Mouse (Mus musculus): Measurements from ENCODE around the gene Ldhd.

The Ldhd gene

DNA sequence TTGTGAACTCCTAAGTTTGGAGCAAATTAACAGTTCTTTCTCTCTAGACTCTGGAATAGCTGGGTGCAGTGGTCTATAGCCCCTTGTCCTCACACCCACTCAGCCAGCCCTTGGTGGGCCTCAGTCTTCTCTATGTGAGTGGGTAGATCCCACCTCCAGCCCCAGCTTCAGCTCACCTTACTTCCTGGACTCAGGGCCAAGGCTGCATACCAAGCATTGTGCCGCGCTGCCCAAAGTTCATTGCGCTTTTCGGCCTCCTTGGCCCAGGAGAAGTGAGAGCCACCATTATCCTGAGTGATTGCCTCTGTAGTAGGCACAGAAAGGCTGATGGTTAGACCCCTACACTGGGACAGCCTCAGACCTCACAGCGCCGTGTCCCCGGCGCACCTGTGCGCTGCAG lies 2.3 kb downstream of the Ldhd start:
- no peak for DNase-seq (ENCODE audit: low spot score)

DNA sequence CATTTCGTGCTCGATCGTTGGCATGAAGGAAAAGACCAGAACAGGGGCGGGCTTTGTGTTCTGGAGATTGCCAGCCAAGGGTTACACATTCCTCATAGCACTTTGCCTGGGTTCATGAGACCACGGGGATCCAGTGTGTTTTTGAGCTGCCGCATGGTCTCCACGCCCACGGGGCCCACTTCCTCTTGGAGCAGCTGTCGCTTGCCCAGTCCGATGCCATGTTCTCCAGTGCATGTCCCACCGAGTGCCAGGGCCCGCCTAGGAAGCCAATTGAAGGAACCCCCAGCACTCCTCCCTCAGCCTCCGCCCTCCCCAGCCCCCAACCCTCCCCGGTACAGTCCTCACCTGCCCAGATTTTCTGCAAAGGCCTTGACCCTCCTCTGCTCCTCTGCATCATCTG lies 3.2 kb downstream of the Ldhd start:
- no peak for DNase-seq (ENCODE audit: low spot score)

DNA sequence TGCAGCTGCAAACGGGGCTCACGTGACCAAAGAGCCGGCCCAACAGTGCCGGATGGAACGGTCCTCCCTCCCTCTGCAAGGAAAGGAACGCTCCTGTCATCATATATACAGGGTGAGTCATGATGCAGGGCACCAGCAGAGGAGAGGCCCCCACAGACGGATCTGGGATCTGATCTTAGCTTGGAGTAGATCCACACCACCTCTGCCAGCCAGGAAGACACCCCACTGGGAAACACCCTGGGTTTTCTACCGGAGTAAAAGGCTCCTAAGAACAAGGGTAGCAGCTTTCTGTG lies 3.7 kb downstream of the Ldhd start:
- DNase-seq (ENCODE audit: low spot score) = no peak

DNA sequence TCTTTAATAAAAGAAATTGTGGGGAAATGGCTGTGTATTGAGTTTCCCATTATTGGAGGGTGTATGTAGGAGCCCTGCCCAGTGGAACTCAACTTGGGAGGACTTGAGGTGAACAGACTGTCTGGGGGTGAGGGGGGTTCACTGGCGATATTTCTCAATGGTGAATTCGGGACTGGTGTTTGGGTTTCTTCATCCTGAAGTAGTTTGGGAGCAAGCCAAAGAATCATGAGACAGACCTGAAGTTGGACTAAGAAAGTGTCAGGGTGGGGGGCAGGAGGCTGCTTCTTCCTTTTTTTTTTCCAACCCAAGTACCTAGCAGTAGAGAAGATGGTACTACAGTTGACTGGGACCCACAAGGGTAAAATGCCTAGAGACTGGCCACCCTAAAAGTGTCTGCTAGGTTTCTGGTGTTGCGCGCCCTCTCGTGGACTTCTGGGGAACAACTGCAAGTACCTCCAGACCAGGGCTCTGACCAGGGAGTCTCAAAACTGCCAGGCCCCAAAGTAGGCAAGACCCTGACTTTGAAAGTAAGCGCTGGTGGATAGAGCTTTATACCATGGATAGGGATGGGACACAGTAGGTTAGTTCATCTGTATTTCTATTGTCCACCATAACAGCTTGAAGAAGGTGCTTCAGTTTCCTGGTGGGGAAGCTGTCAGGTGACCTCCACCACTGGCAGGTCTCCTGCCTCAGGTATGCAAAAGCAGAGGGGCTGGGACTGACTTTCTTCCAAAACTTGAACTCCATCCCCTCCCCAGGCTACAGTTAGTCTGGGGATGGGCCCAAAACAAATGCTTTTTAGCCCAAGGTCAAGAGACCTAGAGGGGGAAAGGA lies 4.3 kb downstream of the Ldhd start:
- DNase-seq (ENCODE audit: low spot score) = no peak

DNA sequence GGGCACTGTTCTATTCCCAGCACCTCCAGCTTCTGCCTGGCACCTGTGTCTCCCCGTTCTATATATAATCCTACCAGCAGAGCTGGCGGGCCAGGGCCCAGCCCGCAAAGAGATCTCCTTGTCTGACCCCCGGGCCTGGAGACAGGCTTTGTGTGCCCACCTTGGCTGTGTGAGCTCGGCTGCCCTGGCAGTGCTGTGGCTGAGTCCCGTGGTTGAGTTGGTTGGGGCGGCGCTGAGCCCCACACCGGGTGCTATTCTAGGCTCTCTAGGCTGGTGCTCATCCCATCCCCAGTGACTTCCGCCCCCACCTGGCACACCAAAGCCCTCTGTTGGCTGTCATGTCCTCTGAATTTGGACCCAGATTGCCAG lies 5.3 kb downstream of the Ldhd start:
- DNase-seq (ENCODE audit: low spot score) = no peak

DNA sequence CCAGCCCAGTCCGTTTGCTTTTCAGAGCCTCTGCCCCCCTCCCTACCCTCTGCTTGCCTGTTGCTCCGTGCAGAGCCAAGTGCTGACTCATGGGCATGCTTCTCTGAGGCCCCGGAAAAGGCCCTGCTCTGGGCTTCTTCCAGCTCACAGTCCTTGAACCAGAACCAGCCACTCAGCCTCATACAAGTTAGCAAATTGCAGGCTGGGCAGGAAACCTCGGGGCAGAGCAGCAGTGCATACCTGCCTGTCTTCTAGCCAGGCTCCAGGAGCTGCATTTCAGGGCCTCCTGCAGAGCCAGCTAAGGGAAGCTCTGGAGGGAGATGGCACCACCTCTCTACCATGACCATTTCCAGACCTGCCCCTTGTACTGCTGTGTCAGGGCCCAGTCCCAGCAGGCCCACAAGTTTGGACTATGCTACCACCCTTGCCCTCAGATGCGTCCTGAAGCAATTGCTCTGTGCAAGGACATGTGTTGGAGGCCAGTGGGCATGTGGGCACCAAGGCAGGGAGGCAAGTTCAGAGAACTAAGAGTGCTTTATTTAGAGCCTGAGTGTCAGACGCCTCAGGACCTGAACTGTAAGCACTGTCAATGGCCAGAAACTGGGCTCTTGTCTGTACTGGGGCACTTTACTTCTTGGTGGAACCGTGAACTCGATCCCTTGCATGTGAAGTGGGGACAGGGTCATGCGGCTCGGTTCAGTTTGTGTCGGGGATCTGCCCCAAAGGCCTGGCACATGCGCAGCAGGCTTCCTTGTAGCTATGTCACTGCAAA lies 5.9 kb downstream of the Ldhd start:
- peak; percentile 74 for DNase-seq (ENCODE audit: low spot score)

DNA sequence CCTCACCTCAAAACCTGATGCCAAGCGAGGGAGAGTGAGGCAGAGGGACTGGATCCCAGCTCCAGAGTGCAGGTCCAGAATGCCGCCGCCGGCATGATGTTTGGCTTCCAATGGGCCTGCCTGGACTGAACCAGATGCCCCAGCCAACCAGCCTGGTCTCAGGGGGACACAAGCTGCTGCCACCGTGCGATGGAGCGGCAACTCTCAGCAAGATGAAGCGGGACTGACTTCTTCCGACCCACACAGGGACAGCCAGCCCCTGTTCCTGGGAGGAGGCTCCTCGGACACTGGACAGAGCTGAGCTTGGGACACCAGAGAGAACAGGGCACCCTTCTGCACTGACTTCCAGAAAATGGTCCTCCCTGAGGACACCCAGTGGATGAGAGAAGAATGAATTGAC lies 7.6 kb downstream of the Ldhd start:
- no peak for DNase-seq (ENCODE audit: low spot score)

DNA sequence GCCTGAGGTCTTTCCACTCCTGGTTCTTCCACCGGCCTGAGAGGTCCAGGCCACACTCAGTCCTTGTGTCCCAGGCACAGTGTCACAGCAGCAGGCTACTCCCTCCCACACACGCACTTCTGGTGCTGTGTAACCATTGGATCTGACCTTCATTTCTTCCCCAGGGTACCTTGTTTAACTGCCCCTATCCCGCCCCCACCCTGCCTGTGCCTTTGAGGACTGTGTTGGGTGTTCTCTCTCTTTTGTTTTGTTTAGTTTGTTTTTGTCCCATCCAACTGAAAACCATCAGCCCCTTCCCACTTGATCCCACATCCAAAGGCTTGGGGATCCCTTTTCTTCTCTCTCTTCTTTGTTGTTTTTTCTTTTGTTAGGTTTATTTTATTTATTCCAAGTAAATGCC lies 8.1 kb downstream of the Ldhd start:
- no peak for DNase-seq (ENCODE audit: low spot score)

DNA sequence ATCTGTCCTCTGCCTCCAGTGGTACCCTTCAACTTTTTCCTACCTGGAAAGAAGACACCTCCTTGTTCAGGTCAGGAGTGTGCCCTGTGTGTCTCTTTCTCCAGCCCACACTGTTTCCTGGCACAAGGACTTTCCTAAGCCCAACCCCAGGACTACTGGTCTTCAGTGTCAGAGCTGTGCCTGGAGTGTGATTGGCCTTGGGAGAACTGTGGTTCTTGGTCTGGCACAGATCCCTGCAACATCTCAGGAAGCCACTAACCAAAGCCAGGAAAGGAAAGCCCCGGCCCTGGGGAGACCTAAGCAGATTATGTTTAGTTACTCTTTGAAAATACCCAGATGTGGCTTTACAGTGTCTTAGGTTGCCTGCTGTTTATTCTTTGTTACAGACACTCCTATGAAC lies 10.2 kb downstream of the Ldhd start:
- no peak for DNase-seq (ENCODE audit: low spot score)

DNA sequence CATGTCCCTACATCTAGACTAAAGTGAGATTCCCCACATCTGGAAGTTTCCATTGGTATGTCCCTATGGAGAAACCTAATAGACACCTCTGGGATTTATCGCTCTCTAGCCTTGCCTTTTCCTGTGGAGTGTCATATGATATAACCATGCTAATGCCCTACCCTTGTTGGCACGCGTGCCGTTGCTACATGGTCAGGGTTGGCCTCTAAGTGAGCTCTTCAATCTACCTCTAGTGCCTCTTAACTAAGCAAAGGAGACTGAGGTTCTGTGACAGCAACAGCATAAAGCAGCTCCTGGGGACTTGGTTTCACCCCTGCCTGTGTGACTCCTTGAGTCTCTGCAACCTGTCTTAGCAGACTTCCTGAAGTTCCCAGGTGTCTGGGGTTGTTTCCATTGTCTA lies 11.9 kb downstream of the Ldhd start:
- no peak for DNase-seq (ENCODE audit: low spot score)

DNA sequence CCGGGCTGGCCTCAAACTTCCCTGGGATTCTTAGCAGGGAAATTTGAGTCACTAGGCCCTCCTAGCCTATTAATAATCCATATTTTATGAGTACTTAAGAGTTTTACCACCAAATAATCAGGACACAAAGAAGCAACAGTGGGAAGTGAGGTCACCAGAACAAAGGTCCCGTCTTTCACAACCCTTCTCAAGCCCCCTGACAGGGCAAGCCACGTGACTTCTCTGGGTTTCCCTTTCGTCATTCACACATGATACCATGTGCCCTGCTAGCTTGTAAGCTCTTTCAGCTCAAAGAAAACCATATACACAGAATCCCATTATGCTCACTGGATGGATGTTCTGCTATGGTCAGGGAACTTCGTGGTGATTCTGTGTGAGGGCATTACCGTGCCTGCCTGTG lies 12.4 kb downstream of the Ldhd start:
- no peak for DNase-seq (ENCODE audit: low spot score)

DNA sequence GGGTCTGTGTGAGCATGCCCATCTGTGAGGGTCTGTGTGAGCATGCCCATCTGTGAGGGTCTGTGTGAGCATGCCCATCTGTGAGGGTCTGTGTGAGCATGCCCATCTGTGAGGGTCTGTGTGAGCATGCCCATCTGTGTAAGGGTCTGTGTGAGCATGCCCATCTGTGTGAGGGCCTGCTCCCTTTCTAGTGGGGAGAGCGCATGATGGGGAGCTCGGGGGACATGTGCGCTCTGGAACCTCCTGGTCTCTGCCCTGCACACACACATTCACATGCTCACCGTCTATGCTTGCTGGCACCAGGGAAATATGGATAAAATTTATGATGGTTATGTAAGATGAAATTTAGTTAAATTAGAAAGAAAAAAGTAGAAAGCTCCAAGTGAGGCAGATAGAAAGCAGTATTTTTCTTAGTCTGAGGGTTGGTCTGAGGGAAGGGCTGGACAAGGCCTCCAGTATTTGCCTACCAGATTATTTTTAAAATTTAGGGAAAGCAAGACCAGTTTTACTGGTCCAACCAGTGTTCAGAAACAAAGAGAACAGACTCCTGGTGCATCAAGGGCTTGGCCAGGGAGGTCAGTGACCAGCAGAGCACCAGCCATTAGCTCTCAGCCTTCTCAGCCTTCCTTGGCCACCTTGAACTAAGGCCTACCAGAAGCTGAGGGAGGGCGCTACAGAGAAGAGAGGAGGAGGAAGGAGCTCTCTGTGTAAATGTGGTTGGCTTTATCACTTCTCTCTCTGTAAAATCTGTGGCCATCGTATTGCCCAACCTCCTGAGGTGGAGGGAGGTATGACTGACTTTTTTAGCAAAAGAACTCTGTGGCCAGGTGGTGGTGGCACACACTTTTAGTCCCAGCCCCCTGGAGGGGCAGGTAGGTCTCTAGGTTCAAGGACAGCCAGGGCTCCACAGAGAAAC lies 15.1 kb downstream of the Ldhd start:
- no peak for DNase-seq (ENCODE audit: low spot score)

DNA sequence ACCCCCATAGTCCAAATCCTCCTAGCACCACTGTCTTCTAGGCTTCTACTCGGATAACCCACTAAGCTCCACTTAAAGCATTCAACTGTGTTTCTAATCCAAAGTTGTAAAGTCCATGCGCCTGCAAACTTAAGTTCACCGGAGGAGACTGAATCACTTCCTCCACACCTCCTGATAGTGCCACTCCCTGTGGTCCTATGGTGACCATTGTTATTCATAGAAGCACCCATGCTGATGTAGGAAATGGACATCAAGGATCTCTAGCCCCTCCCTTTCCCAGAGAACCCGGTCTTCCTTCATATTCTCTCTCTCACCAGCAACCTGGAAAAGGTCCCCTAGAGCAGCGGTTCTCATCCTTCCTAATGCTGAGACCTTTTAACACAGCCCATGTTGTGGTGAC lies 17.0 kb downstream of the Ldhd start:
- no peak for DNase-seq (ENCODE audit: low spot score)

DNA sequence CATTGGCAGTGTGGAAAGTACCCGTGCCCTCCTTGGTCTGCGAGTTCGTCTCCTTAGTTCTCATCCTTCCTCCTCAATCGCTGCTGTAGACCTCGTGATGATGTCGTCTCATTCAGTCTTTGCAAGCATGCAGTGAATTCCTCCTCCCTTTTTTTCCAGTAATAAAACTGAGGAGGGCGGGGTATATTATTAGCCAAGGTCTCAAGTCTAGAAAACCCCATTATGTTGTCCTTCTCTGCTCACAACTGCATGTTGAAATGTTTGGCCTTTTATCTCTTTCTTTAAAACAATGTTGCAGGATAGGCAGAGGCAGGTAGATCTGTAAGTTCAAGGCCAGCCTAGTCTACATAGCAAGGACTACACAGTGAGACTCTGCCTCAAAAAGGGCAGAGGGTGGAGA lies 22.8 kb downstream of the Ldhd start:
- no peak for DNase-seq (ENCODE audit: low spot score)

DNA sequence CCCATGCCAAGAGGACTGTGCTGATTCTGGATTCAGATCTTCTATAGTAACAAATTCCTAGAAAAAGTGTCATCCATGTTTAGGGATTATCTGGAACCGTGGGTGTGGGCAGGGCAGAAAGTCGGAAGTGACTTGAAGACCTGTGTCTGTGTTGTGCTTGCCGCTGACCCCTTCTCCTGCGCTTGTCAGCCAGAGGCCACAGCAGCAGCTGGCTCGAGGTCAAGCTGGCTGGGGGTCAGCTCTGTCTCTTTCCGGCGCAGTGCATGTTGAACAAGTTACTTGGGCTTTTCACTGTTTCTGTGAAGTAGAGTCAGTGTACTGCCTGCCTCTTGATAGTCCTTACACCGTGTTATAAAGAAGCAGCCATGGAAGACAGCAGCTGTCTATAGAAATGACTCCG lies 23.2 kb downstream of the Ldhd start:
- DNase-seq (ENCODE audit: low spot score) = no peak

DNA sequence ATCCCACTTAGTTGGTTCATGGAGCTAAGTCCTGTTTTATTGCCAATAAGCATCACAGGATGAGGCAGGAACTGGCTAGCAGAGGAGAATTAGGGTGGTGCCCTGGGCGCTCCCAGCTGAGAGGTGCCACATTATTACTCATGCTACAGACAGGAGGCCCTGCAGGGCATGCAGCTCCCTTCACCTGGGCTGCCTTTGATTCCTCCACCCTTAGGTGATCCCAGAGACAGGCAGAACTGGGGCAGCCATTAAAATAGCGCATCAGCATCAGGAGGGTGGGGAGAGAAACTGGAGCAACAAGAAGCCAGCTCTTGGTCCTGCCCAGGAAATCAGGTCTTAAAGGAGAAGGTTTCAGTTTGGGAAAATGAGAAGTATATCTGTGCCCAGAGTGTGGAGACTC lies 25.2 kb downstream of the Ldhd start:
- DNase-seq (ENCODE audit: low spot score) = no peak

DNA sequence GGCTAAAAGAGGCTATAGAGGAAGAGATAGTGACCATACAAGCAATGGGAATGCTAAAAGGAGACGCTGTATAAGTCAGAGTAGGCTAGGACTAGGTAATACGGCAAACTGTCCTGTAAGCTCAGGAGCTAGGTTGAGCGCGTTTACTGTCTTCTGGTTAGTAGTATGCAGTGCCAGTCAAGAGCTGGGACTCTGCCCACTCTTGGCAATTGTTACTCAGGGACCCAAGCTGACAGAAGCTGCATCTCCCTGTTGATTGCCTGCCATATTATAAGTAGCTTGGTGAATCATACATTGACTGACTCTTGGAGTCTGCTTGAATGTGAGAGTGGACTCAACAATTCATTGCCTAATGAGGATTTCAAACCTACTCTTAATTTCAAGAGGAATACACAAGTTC lies 28.1 kb downstream of the Ldhd start:
- DNase-seq (ENCODE audit: low spot score) = no peak

DNA sequence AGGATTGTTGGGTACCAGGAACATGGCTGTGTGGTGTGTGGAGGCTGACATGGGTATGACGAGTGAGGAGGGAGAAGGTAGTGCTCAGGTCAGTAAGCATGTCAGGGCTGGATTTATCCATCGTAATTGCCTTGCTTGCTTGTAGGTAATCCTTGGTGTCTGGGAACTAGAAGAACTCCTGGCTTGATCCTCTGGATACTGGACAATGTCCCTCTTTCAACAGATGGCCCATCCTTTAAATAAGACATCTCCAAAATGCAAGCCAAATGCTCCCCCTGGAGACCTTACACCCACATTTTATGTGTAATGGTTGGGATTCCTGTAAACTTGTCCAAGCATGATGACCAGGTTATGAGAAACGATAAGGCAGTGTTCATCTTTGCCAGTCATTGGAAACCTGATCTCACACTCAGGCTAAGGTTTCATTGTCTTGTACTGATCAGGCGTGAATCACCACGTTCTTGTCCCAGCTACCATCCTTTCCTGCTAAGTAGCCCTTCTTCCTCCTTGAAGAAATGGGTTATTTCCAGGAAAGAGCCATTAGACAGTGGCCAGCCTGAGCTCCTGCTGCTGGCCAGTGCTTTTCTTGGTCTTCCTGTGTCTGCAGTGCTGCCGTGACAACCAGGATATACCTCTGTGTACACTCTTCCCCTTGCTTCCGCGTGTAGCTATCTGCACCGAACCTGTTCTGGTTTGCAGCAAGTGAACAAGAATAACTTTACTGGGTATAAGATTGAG lies 30.3 kb downstream of the Ldhd start:
- DNase-seq (ENCODE audit: low spot score) = no peak

DNA sequence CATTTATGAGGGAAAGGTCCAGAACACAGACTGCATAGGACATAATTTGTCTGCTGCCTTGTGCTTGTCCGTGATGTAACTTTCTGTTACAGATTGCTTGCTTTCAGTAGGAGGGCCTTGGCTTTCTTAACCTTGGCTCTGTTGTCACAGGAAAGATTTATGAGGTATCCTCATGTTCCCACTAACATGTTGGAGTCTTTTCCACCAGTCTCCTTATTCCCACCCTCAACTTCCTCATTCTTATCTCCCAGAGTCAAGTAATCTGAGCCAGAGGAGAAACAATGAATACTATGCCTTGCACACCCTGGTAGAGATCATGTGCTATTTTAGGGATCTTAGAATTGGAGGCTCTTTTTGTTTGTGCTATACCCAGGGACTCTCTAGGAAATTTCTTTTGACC lies 32.9 kb downstream of the Ldhd start:
- DNase-seq (ENCODE audit: low spot score) = peak; percentile 57

DNA sequence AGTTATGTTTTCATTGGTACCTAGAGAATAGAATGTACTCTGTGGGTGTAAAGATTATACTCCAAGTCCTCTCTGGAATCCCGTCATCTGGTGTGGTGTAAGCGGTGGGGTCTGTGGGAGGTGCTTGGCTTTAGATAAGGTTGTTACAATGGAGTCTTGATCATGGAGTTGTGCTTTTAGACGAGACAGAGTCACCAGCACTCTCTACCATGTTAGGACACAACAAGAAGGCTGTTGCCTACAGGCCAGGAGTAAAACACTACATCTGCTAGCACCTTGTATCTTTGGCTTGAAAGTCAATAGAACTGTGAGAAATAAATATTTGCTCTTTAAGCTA lies 33.7 kb downstream of the Ldhd start:
- no peak for DNase-seq (ENCODE audit: low spot score)

DNA sequence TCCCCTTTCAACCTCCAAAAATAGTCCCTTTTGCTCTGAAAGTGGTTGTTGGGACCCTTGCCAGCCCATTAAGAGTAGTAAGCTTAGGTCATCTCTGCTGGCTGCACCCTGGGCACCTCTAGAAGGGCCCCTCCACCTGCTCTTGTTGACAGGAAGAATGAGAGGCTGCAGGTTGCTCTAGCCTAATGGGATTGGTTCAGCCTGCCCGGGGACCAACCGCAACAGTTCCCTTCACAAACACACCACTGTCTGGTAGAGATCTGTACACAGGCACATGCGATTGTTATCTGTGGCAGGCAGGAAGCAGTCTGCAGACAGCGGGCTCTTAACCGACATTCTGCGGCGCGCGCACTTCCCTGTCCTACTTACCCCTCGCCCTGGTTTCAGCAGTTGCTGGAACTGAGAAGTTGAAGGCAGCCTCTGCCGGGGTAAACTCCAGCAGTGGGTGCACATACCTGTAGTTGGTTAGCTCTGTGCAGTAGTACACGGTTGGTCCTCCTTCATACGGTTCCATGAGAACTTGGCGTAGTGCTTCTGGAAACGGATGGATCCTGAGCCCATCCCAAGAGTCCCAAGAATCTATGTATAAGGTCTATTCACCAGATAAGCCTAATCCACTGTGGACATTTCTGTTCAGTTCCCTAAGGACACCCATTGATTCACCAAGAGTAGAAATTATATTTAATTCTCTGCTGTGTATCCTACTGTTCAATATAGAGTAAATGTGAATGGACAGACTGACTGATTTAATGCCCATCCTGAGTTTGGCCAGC lies 34.3 kb downstream of the Ldhd start:
- no peak for DNase-seq (ENCODE audit: low spot score)

DNA sequence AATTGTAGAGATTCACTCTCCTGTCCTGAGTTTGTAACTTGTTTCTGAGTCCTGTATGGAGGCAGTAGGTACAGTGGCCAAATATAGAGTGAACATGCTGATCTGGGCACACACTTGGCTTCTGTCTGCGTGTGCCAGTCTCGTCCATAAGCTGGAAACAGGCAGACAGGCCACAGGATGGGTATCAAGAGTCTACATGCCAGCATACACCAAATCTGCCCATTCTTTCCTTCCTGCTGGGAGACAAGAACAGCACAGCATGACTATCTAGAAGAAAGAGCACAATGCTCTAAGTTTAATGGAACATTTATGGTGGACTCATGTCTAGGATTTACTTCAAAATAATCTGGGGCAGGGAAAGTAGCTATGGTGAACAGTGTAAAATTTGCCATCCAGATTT lies 35.2 kb downstream of the Ldhd start:
- DNase-seq (ENCODE audit: low spot score) = no peak
